Mouse (Mus musculus) midbrain, embryonic 15.5 days (tissue): ENCODE data around the gene Map7. TPM values are rescaled to one million over a fixed set of nuclear protein-coding genes. Genes with fewer than 3 reads are reported as not detected.

Source experiments
- ATAC-seq: fragments of 200-750 bp; cut with Nextera tagmentation; replicated peaks from 2 replicates; pipeline ENCODE4 v1.8.0; 2017; ENCODE audit warnings: moderate TSS enrichment
- H3K27ac ChIP-seq: fragments of 300-500 bp; sonication (generic); 2 replicates; pipeline ENCODE4 v1.5.1; 2015; ENCODE audit warnings: mild to moderate bottlenecking, inconsistent platforms
- H3K27me3 ChIP-seq: fragments of 300-500 bp; sonication (generic); replicated peaks from 2 replicates; pipeline ENCODE4 v1.6.1; 2015; ENCODE audit warnings: inconsistent platforms
- H3K36me3 ChIP-seq: fragments of 300-500 bp; sonication (generic); replicated peaks from 2 replicates; pipeline ENCODE4 v1.6.1; 2015; ENCODE audit warnings: inconsistent platforms
- H3K4me1 ChIP-seq: fragments of 300-500 bp; sonication (generic); 2 replicates; pipeline ENCODE4 v1.6.1; 2015; ENCODE audit warnings: inconsistent platforms
- H3K4me2 ChIP-seq: fragments of 300-500 bp; sonication (generic); 2 replicates; pipeline ENCODE4 v1.6.1; 2015; ENCODE audit warnings: inconsistent platforms, mild to moderate bottlenecking, moderate library complexity
- H3K4me3 ChIP-seq: fragments of 300-500 bp; sonication (generic); 2 replicates; pipeline ENCODE4 v1.5.1; 2015; ENCODE audit warnings: mild to moderate bottlenecking, inconsistent platforms
- H3K9ac ChIP-seq: fragments of 300-500 bp; sonication (generic); 2 replicates; pipeline ENCODE4 v1.6.1; 2015; ENCODE audit warnings: mild to moderate bottlenecking, inconsistent platforms
- H3K9me3 ChIP-seq: fragments of 300-500 bp; sonication (generic); 2 replicates; pipeline ENCODE4 v1.6.1; 2016; ENCODE audit warnings: inconsistent platforms
- WGBS: fragments of 180-500 bp; shearing (Covaris S2); methylation state at CpG from one replicate; pipeline ENCODE4 v1.1.7; 2015; ENCODE audit warnings: mixed read lengths; 5-methylcytosine and 5-hydroxymethylcytosine counted together
- microRNA-seq: library from miRNA; unstranded; fragments of <30 nt; microRNA quantifications from one replicate; pipeline ENCODE4, GENCODE M21; 2016
- polyA plus RNA-seq: library from polyadenylated mRNA; unstranded; fragments of >200 nt; fragmentation: Nextera tagmentation; extraction: Ambion mirVana; gene quantifications from 2 replicates; pipeline ENCODE4 v1.2.1, GENCODE M21; 2015

The Map7 gene
- polyA plus RNA-seq, 1 experiment from 2014 or later = 7.7 TPM

DNA sequence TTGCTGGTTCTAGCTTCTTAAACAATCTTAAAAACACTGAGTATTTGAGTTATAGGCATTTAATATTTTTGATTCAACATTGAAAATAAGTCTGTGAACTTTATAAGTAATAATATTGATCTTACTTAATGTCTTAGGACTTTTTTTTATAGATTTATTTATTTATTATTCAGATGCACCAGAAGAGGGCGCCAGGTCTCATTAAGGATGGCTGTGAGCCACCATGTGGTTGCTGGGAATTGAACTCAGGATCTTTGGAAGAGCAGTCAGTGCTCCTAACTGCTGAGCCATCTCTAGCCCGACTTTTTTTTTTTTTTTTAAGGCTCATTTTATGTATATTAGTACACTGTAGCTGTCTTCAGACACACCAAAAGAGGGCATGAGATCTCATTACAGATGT lies 166.5 kb downstream of the Map7 start:
- Histone ChIP-seq H3K4me3 (no peak overlapping the region), H3K27ac (no peak overlapping the region), H3K36me3 (0 out of 2 replicates have a peak, but pooled peaks cover 8% of the 10 kb centered on the region), H3K4me2 (no peak overlapping the region), H3K9me3 (no peaks in the 10 kb centered on the region), H3K9ac (no peak overlapping the region), H3K4me1 (peaks cover 25% of the 10 kb centered on the region), H3K27me3 (no peaks in the 10 kb centered on the region)
- WGBS = 70% methylated on average over 2 of the region's 2 CpGs
- no peak for ATAC-seq

DNA sequence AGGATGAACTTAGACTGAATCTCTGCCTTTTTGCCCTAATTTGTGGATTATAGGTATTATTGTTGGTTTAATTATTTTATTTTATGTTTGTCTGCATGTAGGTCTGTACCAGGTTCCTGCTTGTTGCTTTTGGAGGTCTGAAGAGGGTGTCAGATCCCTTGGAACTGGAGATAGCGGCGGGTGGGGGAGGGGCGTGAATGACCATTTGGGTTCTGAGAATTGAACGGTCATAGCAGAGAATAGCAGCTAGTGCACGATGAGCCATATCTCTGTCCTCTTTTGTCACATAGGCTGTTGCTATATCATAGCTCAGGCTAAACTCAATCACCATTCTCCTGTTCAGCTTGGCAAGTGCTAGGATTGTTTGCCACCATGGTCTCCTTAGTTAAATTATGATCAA lies 169.2 kb downstream of the Map7 start:
- H3K27ac ChIP-seq = no peak overlapping the region
- H3K4me2 ChIP-seq = no peak overlapping the region
- no peaks in the 10 kb centered on the region for H3K9me3 ChIP-seq
- H3K9ac ChIP-seq = no peak overlapping the region
- 91% methylated on average over 5 of the region's 5 CpGs for WGBS
- no peak for ATAC-seq
- no peak overlapping the region for H3K4me3 ChIP-seq
- H3K4me1 ChIP-seq = peaks cover 15% of the 10 kb centered on the region
- H3K36me3 ChIP-seq = 0 out of 2 replicates have a peak, but pooled peaks cover 13% of the 10 kb centered on the region
- H3K27me3 ChIP-seq = no peaks in the 10 kb centered on the region

DNA sequence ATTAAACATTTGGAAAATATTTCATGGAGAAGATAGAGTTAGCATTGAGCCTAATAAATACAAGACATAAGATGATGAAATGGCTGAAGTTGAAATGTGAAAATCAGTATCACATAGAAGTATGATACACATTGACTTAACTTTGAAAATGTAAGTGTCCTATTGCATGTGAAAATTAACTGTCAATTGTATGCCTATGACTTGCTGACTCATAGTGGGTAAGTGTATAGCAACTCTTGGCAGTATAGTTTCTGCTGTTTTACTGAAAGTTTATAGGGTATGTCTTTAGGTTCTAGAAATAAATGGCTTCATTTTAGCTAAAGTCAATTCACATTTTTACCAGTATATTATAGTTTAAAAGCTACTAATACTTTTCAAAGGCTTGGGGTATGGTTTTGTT lies 178.0 kb downstream of the Map7 start:
- no peak overlapping the region for H3K27ac ChIP-seq
- H3K4me1 ChIP-seq = no peaks in the 10 kb centered on the region
- H3K36me3 ChIP-seq = peaks cover 38% of the 10 kb centered on the region
- H3K9ac ChIP-seq = no peak overlapping the region
- no peak overlapping the region for H3K4me3 ChIP-seq
- no peaks in the 10 kb centered on the region for H3K27me3 ChIP-seq
- no peaks in the 10 kb centered on the region for H3K9me3 ChIP-seq
- no peak for ATAC-seq
- no peak overlapping the region for H3K4me2 ChIP-seq

Small RNA genes within 50 kb of the gene (microRNA-seq; reads per million reads assigned to microRNA genes)
- not detected for gene Mir6413

Other genes starting within 250 kb of the Map7 start
- 26.8 and 27.4 TPM in 2 replicates for gene Pex7, start 240.8 kb upstream of the Map7 start, polyA plus RNA-seq
- 1.1 and 1.3 TPM in 2 replicates for gene Map3k5, start 214.0 kb upstream of the Map7 start, polyA plus RNA-seq
- 121 and 122 TPM in 2 replicates for gene Bclaf1, start 164.0 kb downstream of the Map7 start, polyA plus RNA-seq
- gene Mtfr2, start 199.3 kb downstream of the Map7 start, polyA plus RNA-seq = 0.38 and 0.50 TPM in 2 replicates